Mouse (Mus musculus) A20 (cell line): Measurements from ENCODE around the gene Themis3.
"Not testable (repeated sequence)": the region's sequence is repeated elsewhere in the genome, so short reads cannot be mapped to it uniquely, and the experiment has no call there.

ENCODE experiments used
- DNase-seq: peaks from one replicate; pipeline ENCODE4 v3.0.0-alpha.2; 2011; ENCODE audit warnings: low read depth, low spot score

Themis3 gene

GRCm38 (mm10) chr17:66558404-66559317 lies 35.8 kb downstream of the Themis3 start:
- no peak for DNase-seq

GRCm38 (mm10) chr17:66552690-66553089 lies 41.7 kb downstream of the Themis3 start:
- DNase-seq: no peak

GRCm38 (mm10) chr17:66550486-66550885 lies 43.9 kb downstream of the Themis3 start:
- DNase-seq: no peak

- DNase-seq: no peak
Measured at GRCm38 (mm10) chr17:66532285-66532684, 62.1 kb downstream of the Themis3 start.

- no peak for DNase-seq
Measured at GRCm38 (mm10) chr17:66523396-66523795, 71.0 kb downstream of the Themis3 start.

- not testable (repeated sequence) for DNase-seq
Measured at GRCm38 (mm10) chr17:66522631-66523030, 71.8 kb downstream of the Themis3 start.

GRCm38 (mm10) chr17:66519554-66520553 lies 74.6 kb downstream of the Themis3 start, which contains the start of gene Rab12:
Gene Rab12 (minus strand): TSS chr17:66519729.
- DNase-seq: peak; percentile 86

- peak; percentile 57 for DNase-seq
Measured at GRCm38 (mm10) chr17:66518877-66519553, 75.4 kb downstream of the Themis3 start.

GRCm38 (mm10) chr17:66516953-66517352 lies 77.5 kb downstream of the Themis3 start:
- DNase-seq: no peak

GRCm38 (mm10) chr17:66514288-66514995 lies 80.0 kb downstream of the Themis3 start:
- DNase-seq: no peak

GRCm38 (mm10) chr17:66512202-66512956 lies 82.0 kb downstream of the Themis3 start:
- no peak for DNase-seq

GRCm38 (mm10) chr17:66510221-66510683 lies 84.2 kb downstream of the Themis3 start:
- no peak for DNase-seq

- DNase-seq: no peak
Measured at GRCm38 (mm10) chr17:66507049-66507954, 87.1 kb downstream of the Themis3 start.

- no peak for DNase-seq
Measured at GRCm38 (mm10) chr17:66504964-66505363, 89.5 kb downstream of the Themis3 start.
